Mouse (Mus musculus) layer of hippocampus, adult 8-10 months (tissue): Measurements from ENCODE around the gene Col6a4. TPM values are rescaled to one million over a fixed set of nuclear protein-coding genes. Genes with fewer than 3 reads are reported as not detected.
A peak's percentile ranks its signal among the peaks of the same experiment; 100 is the strongest.

ENCODE experiments used
- DNase-seq, 2 experiments: peaks; one replicate each; pipeline ENCODE4 v3.0.0; 2022; ENCODE audit warnings: low spot score in 2 of 2
- total RNA-seq, 4 experiments: library from RNA; stranded (reverse); gene quantifications; 2 replicates each; pipeline ENCODE4 v1.2.4; 2022

The Col6a4 gene
- total RNA-seq, 4 experiments from 2014 or later: 0.68 to 3.9 (median 2.3) TPM

DNA sequence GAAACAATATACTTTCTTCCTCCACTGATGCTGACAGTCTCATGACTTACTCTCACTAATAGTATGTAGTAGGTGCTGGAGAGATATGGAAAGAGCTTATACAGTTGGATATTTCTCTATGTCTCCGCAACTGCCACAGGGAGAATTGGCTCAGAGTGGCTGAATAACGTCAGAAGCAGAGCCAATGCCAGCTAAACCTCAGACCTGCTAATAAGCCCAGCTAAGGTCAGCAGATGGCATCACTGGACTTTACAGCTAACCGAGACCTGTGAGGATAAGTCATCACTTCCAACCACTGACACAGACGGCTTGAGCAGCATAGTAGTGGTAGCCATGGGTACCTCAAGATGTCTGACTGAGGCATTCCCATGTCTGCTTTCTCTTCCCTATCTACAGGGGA, 22.6 kb downstream of the Col6a4 start:
- DNase-seq: no peak

DNA sequence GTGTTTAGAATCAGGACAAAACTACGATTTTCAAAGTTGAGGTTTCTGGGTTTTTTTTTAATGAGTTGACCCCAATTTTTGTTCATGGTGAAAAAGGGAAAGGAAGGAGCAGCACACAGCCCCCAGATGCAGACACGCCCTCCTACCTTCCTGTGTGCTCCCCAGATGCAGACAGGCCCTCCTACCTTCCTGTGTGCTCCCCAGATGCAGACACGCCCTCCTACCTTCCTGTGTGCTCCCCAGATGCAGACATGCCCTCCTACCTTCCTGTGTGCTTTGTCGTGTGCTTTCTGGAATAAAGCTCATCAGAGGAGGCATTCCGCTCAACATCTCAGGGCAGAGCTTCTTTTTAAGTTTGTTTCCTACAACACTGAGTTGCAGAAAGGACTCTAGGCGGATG, 24.9 kb downstream of the Col6a4 start:
- no peak for DNase-seq

- no peak for DNase-seq
These were observed 43.1 kb downstream of the Col6a4 start for GRCm38 (mm10) chr9:106053446-106053845.

GRCm38 (mm10) chr9:106043921-106044503, 52.6 kb downstream of the Col6a4 start:
- DNase-seq: no peak

GRCm38 (mm10) chr9:106039915-106040659, 56.5 kb downstream of the Col6a4 start:
- DNase-seq: peak in 1 of 2 experiments; percentile 6

- peak; percentile 29 to 36 for DNase-seq
These were observed 57.3 kb downstream of the Col6a4 start for GRCm38 (mm10) chr9:106039276-106039675.

GRCm38 (mm10) chr9:106038865-106039264, 57.7 kb downstream of the Col6a4 start:
- DNase-seq: peak; percentile 75 to 81

- DNase-seq: no peak
These were observed 80.9 kb downstream of the Col6a4 start for GRCm38 (mm10) chr9:106015666-106016065.

- no peak for DNase-seq
These were observed 83.4 kb downstream of the Col6a4 start for GRCm38 (mm10) chr9:106013139-106013538.

DNA sequence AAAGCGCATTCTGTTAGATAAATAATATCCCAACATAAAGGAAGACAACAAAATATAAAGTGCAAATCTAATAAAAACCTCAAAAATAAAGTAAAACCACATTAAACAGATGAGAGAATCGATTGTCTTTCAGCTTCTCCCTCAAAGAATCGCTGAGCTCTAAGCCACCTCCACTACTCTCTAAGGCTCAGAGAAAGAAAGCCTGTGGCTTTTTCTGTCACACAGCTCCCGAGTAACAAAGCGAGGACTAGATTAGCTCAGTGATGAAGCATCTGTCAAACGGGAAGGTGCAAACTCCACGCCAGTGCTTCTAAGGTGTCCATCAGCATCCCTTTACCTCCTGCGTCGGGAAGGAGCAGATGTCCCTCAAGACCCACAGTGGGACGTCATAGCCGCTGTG, 98.6 kb downstream of the Col6a4 start:
- no peak for DNase-seq

DNA sequence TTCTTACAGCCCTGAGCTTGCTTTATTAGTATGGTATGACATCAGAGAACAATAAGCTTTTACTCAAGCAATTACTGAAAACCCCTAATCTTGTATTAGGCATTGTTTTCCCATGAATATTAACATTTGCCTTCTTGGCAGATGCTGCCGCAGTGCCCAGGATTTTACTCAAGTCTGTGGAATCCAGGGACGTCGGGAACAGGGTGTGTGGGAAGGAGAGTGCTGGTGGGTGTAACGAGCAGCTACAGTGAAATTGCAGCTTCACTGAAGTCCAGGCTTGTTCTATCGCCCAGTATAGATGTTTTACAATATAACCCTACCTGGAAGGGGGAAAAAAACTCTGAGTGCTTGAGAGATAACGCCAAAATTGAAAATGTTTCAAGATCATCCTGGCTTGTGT, 104.2 kb downstream of the Col6a4 start:
- DNase-seq: peak in 1 of 2 experiments; percentile 48

GRCm38 (mm10) chr9:105990099-105990498, 106.5 kb downstream of the Col6a4 start:
- no peak for DNase-seq

DNA sequence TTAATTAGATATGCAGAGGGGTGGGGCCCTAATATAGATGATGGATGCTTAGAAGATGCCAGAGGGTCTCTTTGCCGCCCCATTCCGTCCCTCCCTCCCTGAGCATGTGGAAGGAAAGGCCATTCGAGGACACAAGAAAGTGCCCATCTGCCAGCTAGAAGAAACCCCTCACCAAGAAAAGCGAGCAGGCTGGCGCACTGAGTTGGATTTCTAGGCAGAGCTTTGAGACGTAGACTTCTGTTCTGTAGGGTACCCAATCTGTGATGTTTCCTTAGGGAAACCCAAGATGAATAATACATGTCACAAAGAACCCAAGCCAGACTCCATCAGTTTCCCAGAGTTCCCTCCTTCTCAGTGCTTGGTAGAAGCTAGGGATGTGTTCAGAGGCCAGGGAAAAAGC, 107.1 kb downstream of the Col6a4 start:
- no peak for DNase-seq

GRCm38 (mm10) chr9:105988096-105988495, 108.5 kb downstream of the Col6a4 start:
- peak in 1 of 2 experiments; percentile 29 for DNase-seq

- DNase-seq: no peak
These were observed 111.6 kb downstream of the Col6a4 start for GRCm38 (mm10) chr9:105984931-105985519.

- no peak for DNase-seq
These were observed 118.1 kb downstream of the Col6a4 start for GRCm38 (mm10) chr9:105978479-105978878.

DNA sequence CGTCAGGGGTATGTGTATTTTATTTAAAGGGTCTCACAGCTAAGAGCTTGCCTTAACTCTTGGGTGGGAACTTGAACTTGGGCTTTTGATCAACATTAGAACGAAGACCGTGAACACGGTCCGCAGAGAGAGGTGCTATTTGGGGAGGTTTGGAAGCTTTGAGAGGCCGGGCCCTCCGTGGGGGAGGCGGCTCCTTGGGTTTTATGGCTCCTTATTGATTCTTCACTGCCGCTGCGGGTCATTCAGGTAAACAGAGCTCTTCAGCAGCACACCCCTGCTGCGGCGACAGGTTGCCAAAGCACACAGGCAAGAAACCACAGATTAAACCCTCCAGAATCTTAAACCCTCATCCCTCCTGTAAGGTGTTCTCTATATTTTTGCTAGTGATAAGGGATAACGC, 119.7 kb downstream of the Col6a4 start:
- DNase-seq: no peak

- DNase-seq: no peak
These were observed 120.3 kb downstream of the Col6a4 start for GRCm38 (mm10) chr9:105976314-105976713.

- DNase-seq: no peak
These were observed 122.8 kb downstream of the Col6a4 start for GRCm38 (mm10) chr9:105973736-105974135.

DNA sequence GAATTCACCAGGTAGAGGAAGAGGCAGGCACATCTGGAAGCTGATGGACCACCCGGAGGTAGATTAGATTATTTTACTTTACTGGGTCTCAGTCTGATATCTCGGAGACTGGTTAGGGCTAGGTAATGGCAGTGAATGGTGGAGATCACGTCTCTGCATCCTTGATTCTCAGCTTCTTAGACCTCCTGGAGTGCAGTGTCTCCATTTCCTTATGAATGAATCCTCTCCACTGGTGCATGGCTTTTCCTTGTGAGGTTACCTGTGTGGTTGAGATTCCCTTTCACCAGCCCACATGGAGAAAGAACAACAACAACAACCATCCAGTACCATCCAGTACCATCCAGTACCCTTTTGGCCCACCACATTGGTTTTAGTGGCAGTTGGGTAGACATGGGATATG, 124.6 kb downstream of the Col6a4 start:
- DNase-seq: no peak

DNA sequence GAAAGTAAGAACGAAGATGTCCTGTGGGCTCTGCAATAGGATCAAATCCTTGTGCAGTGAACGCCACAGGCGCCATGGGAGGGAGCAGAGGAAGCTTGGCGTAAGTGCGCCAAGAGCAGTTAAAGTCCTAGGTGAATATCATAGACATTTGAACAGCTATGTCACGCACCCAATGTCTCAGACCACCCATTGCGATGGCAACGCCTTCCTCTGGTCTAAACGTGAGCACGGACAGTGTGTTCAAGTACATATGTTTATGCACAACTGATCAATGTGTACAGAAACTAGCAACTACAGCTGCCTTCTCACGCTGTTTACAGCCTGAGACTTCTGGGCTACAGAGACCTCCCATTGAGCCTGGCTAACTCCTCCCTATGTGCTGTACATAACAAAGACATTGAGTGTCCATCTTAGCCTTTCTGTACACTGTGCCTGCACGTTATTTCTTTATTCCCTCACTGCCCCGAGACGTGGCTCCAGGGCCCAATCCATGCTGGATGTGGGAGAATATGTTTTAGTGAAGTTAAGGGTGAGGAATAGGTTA, 125.2 kb downstream of the Col6a4 start:
- DNase-seq: no peak

- no peak for DNase-seq
These were observed 125.7 kb downstream of the Col6a4 start for GRCm38 (mm10) chr9:105970901-105971300.
